Mouse (Mus musculus) intestine, postnatal 0 days (tissue): ENCODE data around the gene Cenph. TPM values are rescaled to one million over a fixed set of nuclear protein-coding genes. Genes with fewer than 3 reads are reported as not detected.

ENCODE experiments used
- ATAC-seq: fragments of 200-750 bp; cut with Nextera tagmentation; 2 replicates; pipeline ENCODE4 v1.8.0; 2017; ENCODE audit warnings: mild to moderate bottlenecking, moderate TSS enrichment, moderate library complexity
- H3K27ac ChIP-seq: fragments of 300-500 bp; sonication (generic); 2 replicates; pipeline ENCODE4 v1.5.1; 2014; ENCODE audit warnings: mild to moderate bottlenecking, low read depth, low read length, moderate library complexity
- H3K27me3 ChIP-seq: fragments of 300-500 bp; sonication (generic); replicated peaks from 2 replicates; pipeline ENCODE4 v1.6.1; 2014; ENCODE audit warnings: low read length, mixed read lengths; ENCODE audit not compliant: control insufficient read depth, insufficient read depth
- H3K36me3 ChIP-seq: fragments of 300-500 bp; sonication (generic); 2 replicates; pipeline ENCODE4 v1.6.1; 2014; ENCODE audit warnings: mild to moderate bottlenecking, moderate library complexity; ENCODE audit not compliant: control insufficient read depth, insufficient read depth
- H3K4me1 ChIP-seq: fragments of 300-500 bp; sonication (generic); replicated peaks from 2 replicates; pipeline ENCODE4 v1.6.1; 2014; ENCODE audit warnings: antibody characterized with exemption, low read length, mixed read lengths; ENCODE audit not compliant: control insufficient read depth, insufficient read depth
- H3K4me2 ChIP-seq: fragments of 300-500 bp; sonication (generic); replicated peaks from 2 replicates; pipeline ENCODE4 v1.6.1; 2014; ENCODE audit warnings: low read depth, mild to moderate bottlenecking, moderate library complexity
- H3K4me3 ChIP-seq: fragments of 300-500 bp; sonication (generic); 2 replicates; pipeline ENCODE4 v1.5.1; 2014; ENCODE audit warnings: low read depth, low read length
- H3K9ac ChIP-seq: fragments of 300-500 bp; sonication (generic); 2 replicates; pipeline ENCODE4 v1.6.1; 2014; ENCODE audit warnings: mild to moderate bottlenecking, low read depth, low read length
- H3K9me3 ChIP-seq: fragments of 300-500 bp; sonication (generic); 2 replicates; pipeline ENCODE4 v1.6.1; 2016; ENCODE audit warnings: mixed run types; ENCODE audit not compliant: control insufficient read depth
- CTCF ChIP-seq: sonication (generic); IDR thresholded peaks from 2 replicates; pipeline ENCODE4 v1.5.1; 2016; ENCODE audit warnings: low read depth, mild to moderate bottlenecking, control low read depth, antibody characterized with exemption, moderate library complexity
- WGBS: fragments of 180-500 bp; shearing (Covaris S2); extraction: QIAGEN DNeasy Blood & Tissue Kit; methylation state at CpG from one replicate; pipeline ENCODE4 v1.1.7; 2014; 5-methylcytosine and 5-hydroxymethylcytosine counted together
- polyA plus RNA-seq: library from polyadenylated mRNA; unstranded; fragments of >200 nt; fragmentation: Nextera tagmentation; extraction: Ambion mirVana; gene quantifications from 2 replicates; pipeline ENCODE4 v1.2.1, GENCODE M21; 2015

The Cenph gene
- polyA plus RNA-seq, 1 experiment from 2014 or later: 10.4 TPM

DNA sequence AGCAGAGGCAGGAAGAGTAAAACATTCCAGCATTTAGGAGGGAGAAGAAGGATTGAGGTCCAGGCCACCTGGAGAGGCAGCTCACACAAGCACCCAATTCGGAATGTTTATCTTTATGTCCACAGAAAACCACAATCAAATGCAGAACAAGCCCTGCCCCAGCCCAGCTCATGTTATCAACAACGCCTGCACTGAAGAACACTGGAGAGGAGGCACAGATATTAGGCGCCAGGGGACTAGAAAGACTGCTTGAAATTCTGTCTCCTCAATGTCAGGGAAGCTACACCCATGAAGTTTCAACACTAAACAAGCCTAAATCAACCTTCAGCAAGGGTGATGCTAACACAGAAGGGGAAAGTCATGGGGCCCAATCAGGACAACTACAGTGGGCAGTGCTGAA lies 1.8 kb upstream of the Cenph start:
- Histone ChIP-seq H3K4me2 (no peak overlapping the region), H3K9ac (no peak overlapping the region), H3K27ac (no peak overlapping the region), H3K9me3 (no peaks in the 10 kb centered on the region), H3K27me3 (no peaks in the 10 kb centered on the region), H3K36me3 (peaks cover 12% of the 10 kb centered on the region; the same call in 1 of the 2 replicates), H3K4me3 (no peak overlapping the region), H3K4me1 (no peaks in the 10 kb centered on the region)
- TF ChIP-seq CTCF: no peak
- 70% methylated on average over 3 of the region's 3 CpGs for WGBS
- ATAC-seq: no peak

DNA sequence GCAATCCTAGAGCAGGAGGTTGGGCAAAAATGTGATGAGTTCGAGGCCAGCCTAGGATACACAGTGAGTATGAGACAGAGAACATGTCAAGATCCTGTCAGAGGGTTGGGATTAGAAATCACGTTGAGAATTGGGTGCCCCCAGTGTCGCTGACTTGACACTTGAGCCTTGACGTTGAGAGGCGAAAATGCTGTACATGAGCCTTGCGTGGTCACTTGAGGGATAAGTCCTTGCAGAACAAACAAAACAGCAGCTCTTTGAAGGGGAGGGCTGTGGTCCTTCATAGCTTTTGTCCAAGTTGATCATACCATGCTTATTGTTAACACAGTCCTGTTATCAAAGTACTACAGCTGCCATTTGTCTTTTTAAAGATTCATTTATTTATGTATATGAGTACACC lies 1.0 kb upstream of the Cenph start:
- H3K4me1 ChIP-seq: no peaks in the 10 kb centered on the region
- no peak overlapping the region for H3K9ac ChIP-seq
- no peak overlapping the region for H3K4me3 ChIP-seq
- no peaks in the 10 kb centered on the region for H3K27me3 ChIP-seq
- no peak overlapping the region for H3K27ac ChIP-seq
- H3K9me3 ChIP-seq: no peaks in the 10 kb centered on the region
- 65% methylated on average over 6 of the region's 6 CpGs for WGBS
- H3K4me2 ChIP-seq: no peak overlapping the region
- ATAC-seq: no peak
- TF ChIP-seq CTCF: no peak
- peaks cover 12% of the 10 kb centered on the region; the same call in 1 of the 2 replicates for H3K36me3 ChIP-seq

DNA sequence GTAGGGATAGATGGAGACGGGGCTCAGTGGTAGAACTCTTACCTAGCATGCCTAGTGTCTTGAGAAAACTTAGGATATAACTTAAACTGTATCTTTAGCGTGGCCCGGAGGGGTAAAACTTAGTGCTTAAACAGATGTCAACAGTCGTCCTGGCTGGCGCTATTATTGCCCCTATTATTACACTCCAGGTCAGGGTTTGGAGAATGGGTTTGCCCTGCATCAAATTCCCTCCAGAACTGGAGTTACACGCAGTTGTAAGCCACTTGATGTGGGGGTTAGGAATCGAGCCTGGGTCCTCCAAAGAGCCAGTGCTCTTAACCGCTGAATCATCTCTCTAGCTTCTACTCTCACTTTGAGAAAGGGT lies 339 bp upstream of the Cenph start:
- TF ChIP-seq CTCF: no peak
- no peaks in the 10 kb centered on the region for H3K4me1 ChIP-seq
- H3K9me3 ChIP-seq: no peaks in the 10 kb centered on the region
- peaks cover 12% of the 10 kb centered on the region; the same call in 1 of the 2 replicates for H3K36me3 ChIP-seq
- no peak overlapping the region for H3K27ac ChIP-seq
- WGBS: 12% methylated on average over 8 of the region's 8 CpGs
- H3K27me3 ChIP-seq: no peaks in the 10 kb centered on the region
- peak overlapping the region; percentile 59 for H3K4me3 ChIP-seq
- no peak for ATAC-seq
- 0 out of 2 replicates have a peak overlapping the region, but pooled peaks have one; percentile 27 for H3K9ac ChIP-seq
- H3K4me2 ChIP-seq: peak overlapping the region; percentile 68

DNA sequence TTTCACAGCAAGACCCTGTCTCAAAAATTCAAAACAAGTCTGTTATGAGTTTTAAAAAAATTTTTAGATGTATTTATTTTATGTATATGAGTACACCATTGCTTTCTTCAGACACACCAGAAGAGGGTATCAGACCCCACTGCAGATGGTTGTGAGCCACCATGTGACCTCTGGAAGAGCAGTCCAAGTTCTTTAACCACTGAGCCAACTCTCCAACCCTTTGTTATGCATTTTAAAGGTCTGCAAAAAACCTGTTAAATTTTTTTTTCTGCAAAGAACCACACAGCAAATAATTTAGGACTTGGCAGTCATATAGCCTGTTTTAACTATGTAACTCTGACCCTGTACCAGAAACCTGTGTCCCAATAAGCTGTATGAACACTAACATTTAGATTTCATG lies 995 bp downstream of the Cenph start:
- Histone ChIP-seq H3K9me3 (no peaks in the 10 kb centered on the region), H3K27me3 (no peaks in the 10 kb centered on the region), H3K27ac (no peak overlapping the region), H3K9ac (no peak overlapping the region), H3K36me3 (peaks cover 9% of the 10 kb centered on the region; the same call in 1 of the 2 replicates), H3K4me2 (peak overlapping the region; percentile 68), H3K4me1 (no peaks in the 10 kb centered on the region), H3K4me3 (peak overlapping the region; percentile 59; the same call in 1 of the 2 replicates)
- no peak for ATAC-seq
- no peak for TF ChIP-seq CTCF

DNA sequence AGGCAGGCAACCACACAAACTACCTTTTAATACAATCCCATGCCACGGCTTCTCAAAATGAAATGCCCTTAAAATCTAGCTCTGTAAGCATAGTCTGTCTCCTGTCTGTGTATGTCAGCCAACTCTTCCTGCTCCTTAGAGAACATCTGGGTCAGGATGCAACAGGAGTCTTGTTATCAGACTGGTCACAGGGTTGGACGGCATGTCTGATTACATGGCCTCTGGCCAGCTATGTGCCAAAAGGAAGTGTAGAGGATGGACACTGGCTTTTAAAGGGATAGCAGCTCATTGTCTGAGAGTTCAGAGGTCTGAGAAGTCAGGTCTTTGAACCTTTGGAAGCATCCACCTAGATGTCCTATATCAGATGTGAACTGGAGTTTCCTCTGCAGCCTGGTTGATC lies 20.4 kb downstream of the Cenph start:
- no peaks in the 10 kb centered on the region for H3K9me3 ChIP-seq
- no peaks in the 10 kb centered on the region for H3K4me1 ChIP-seq
- H3K27ac ChIP-seq: no peak overlapping the region
- H3K9ac ChIP-seq: no peak overlapping the region
- ATAC-seq: no peak
- no peaks in the 10 kb centered on the region for H3K27me3 ChIP-seq
- H3K4me2 ChIP-seq: no peak overlapping the region
- H3K36me3 ChIP-seq: peaks cover 5% of the 10 kb centered on the region; the same call in 1 of the 2 replicates
- no peak for TF ChIP-seq CTCF
- WGBS: 72% methylated on average over 2 of the region's 2 CpGs
- H3K4me3 ChIP-seq: no peak overlapping the region

DNA sequence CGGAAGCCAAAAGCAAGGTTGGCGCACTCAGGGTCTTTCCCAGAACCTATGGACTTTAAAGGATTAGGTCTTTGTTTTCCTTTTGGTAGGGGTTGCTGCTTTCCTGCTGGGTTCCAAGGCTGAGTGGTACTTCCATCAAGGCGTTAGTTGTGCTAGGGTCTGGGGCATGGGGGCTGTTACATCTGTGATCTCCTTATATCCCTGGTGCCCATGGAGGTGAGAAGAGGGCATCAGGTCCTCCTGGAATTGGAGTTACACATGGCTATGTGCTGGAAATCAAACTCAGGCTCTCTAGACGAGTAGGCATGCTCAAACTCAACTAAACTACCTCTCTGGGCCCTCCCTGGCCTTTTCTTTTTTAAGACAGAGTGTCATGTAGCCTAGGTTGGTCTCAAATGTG lies 21.5 kb downstream of the Cenph start:
- 70% methylated on average over 4 of the region's 4 CpGs for WGBS
- Histone ChIP-seq H3K4me3 (no peak overlapping the region), H3K27ac (no peak overlapping the region), H3K9ac (no peak overlapping the region), H3K9me3 (no peaks in the 10 kb centered on the region), H3K36me3 (no peaks in the 10 kb centered on the region), H3K4me2 (no peak overlapping the region), H3K27me3 (no peaks in the 10 kb centered on the region), H3K4me1 (no peaks in the 10 kb centered on the region)
- no peak for ATAC-seq
- no peak for TF ChIP-seq CTCF

DNA sequence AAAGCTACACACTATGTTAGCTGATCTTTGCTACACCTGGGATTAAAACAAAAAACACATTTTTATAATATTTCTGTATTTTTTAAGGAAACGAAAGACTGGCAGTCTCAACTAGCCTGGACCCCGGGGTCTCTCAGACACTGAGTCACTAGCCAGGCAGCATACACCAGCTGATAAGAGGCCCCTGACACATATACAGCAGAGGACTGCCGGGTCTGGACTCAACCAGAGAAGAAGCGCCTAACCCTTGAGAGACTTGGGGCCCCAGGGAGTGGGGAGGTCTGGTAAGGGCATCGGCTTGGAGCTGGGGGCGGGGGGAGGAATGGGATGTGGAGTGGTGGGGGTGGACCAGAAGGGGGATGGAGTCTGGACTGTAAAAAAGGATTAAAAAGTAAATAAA lies 22.7 kb downstream of the Cenph start:
- 76% methylated on average over 6 of the region's 6 CpGs for WGBS
- Histone ChIP-seq H3K9ac (no peak overlapping the region), H3K9me3 (no peaks in the 10 kb centered on the region), H3K36me3 (no peaks in the 10 kb centered on the region), H3K27me3 (no peaks in the 10 kb centered on the region), H3K4me3 (no peak overlapping the region), H3K4me1 (no peaks in the 10 kb centered on the region), H3K4me2 (no peak overlapping the region), H3K27ac (no peak overlapping the region)
- no peak for TF ChIP-seq CTCF
- no peak for ATAC-seq
